Mouse (Mus musculus): Measurements from ENCODE around the gene Oma1. TPM values are rescaled to one million over a fixed set of nuclear protein-coding genes. Genes with fewer than 3 reads are reported as not detected.

The Oma1 gene
- 12.8 and 12.9 TPM in 2 replicates for polyA plus RNA-seq (2014; fragmentation: Nextera tagmentation; extraction: Ambion mirVana)

DNA sequence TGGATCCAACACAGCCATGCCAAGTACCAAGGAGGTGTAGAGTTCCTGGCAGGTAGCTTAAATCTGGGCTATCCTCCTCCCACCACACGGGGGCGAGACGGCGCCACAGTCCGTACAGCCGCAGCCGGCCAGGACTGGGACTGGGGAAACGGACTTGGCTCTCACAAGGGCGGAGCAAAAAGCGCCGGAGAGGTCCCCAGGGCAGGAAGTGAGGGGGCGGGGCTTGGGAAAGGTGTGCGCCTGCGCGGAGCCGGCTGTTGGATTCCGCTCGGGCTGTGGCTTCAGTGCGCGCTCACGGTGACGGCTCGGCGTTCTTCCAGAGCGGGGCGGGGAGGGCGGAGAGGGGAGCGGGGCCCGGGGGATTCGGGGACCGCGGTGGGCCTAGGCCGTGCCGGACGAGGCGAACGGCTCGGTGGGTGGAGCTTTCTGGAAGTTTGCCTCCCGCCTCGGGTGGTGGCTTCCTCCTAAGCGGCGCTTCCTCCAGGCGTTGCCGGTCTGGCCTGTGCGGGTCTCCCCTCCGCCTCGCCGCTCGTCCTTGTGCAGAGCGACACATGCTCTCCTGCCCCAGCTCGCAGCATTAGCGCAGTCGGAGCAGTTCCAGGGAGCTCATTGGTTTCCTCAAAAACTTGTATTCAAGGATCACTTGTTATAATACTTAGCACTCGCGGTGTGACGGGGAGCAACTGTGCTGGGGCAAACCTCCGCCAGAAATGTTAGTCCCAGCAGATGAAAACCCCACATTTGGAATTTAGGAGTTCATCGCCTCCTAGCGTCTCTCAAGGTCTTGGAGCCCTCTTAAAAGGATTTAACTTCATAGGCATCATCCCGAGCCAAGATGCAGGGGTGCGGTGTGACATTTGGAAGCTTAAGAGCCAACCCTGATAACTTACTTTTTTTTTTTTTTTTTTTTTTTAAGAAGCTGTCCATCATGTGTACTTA, at the start of gene Oma1:
Oma1 (plus strand) TSS at position 226 of the 939 bp plus-strand sequence.
- Histone ChIP-seq H3K4me3 (ENCODE audit: low read depth, low read length) (peak within 1 kb of the TSS; percentile 60), H3K9me3 (ENCODE audit: control insufficient read depth, low read length) (no peaks in the 10 kb centered on the region), H3K27ac (ENCODE audit: low read depth, low read length) (peak within 1 kb of the TSS; percentile 94), H3K9ac (ENCODE audit: low read depth, low read length) (peak within 1 kb of the TSS; percentile 77), H3K4me1 (replicated peaks; ENCODE audit: control insufficient read depth, insufficient read depth, low read length) (peaks cover 3% of the 10 kb centered on the region; the same call in 1 of the 2 replicates), H3K36me3 (ENCODE audit: control insufficient read depth, insufficient read depth, low read length) (no peaks in the 10 kb centered on the region), H3K27me3 (ENCODE audit: control insufficient read depth, insufficient read depth, low read length) (no peaks in the 10 kb centered on the region), H3K4me2 (replicated peaks; ENCODE audit: low read depth, low read length) (peak within 1 kb of the TSS; percentile 45)
- peak; percentile 99 for DNase-seq (ENCODE audit: low spot score)
- ATAC-seq (ENCODE audit: low FRiP score): peak; percentile 99
- WGBS: under 1% methylated on average over 53 of the region's 61 CpGs

DNA sequence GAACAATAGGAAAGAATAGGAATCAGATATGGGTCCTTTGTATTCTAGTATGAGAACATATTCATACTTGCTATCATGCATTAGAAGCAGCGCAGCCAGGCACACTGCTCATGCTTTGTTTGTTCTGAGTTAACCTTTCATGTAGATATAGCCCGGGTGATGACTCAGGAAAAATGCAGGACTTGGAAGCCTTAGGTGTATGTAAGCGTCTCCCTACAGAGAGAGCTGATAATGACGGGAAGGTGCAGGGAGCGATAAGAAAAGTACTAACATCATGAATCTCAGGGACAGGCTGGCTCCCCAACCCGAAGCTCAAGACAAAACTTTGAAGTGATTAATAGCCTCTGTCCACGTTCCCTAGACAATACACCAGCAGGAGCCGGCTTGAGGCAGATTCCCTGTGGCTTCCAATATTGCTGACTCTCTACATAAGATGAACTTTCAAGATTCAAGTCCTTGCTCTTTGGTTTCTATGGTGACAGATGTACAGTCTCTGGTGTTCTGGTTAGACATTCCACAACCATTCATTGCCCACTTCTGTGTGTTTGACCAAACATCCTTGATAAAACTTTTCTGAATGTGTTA, 49.7 kb upstream of the Oma1 start:
- peak; percentile 36 for DNase-seq (ENCODE audit: low spot score)
- ATAC-seq (ENCODE audit: low FRiP score): 0 out of 2 replicates have a peak, but pooled peaks have one; percentile 27

DNA sequence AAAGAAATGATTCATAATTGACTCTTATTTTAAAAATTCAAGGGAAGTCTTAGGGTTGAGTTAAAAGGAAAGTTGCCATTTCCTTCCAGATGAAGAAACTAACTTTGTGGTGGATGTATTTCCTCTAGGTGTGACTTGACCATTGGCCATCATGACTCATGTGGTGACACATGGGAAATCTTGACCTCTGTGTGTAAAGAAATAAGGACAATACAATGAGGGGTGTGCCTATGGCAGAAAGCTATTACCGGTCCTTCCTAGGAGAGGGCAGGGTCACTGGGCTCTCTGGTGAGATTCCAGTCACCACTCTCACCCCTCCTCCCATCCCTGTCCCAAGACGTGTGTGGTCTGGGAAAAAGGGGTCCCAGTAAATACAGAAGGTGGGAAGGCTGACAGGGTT, 48.4 kb upstream of the Oma1 start:
- Histone ChIP-seq H3K9me3 (ENCODE audit: control insufficient read depth, low read length) (no peaks in the 10 kb centered on the region), H3K4me1 (replicated peaks; ENCODE audit: control insufficient read depth, insufficient read depth, low read length) (no peaks in the 10 kb centered on the region), H3K27me3 (ENCODE audit: control insufficient read depth, insufficient read depth, low read length) (no peaks in the 10 kb centered on the region), H3K36me3 (ENCODE audit: control insufficient read depth, insufficient read depth, low read length) (no peaks in the 10 kb centered on the region), H3K9ac (ENCODE audit: low read depth, low read length) (no peak overlapping the region), H3K27ac (ENCODE audit: low read depth, low read length) (no peak overlapping the region), H3K4me3 (ENCODE audit: low read depth, low read length) (no peak overlapping the region), H3K4me2 (replicated peaks; ENCODE audit: low read depth, low read length) (no peak overlapping the region)
- whole genome bisulfite sequencing: 40% methylated on average over 2 of the region's 2 CpGs
- ATAC-seq (ENCODE audit: low FRiP score) (no peak), DNase-seq (ENCODE audit: low spot score) (no peak)

More for the DNA sequence above, 49.7 kb upstream of the Oma1 start:
- no peaks in the 10 kb centered on the region for H3K4me1 ChIP-seq (replicated peaks; ENCODE audit: control insufficient read depth, insufficient read depth, low read length)
- H3K9me3 ChIP-seq (ENCODE audit: control insufficient read depth, low read length): no peaks in the 10 kb centered on the region
- no peak overlapping the region for H3K27ac ChIP-seq (ENCODE audit: low read depth, low read length)
- no peaks in the 10 kb centered on the region for H3K36me3 ChIP-seq (ENCODE audit: control insufficient read depth, insufficient read depth, low read length)
- no peak overlapping the region for H3K4me3 ChIP-seq (ENCODE audit: low read depth, low read length)
- 35% methylated on average over 8 of the region's 8 CpGs for WGBS
- H3K27me3 ChIP-seq (ENCODE audit: control insufficient read depth, insufficient read depth, low read length): no peaks in the 10 kb centered on the region
- H3K9ac ChIP-seq (ENCODE audit: low read depth, low read length): no peak overlapping the region
- no peak overlapping the region for H3K4me2 ChIP-seq (replicated peaks; ENCODE audit: low read depth, low read length)

DNA sequence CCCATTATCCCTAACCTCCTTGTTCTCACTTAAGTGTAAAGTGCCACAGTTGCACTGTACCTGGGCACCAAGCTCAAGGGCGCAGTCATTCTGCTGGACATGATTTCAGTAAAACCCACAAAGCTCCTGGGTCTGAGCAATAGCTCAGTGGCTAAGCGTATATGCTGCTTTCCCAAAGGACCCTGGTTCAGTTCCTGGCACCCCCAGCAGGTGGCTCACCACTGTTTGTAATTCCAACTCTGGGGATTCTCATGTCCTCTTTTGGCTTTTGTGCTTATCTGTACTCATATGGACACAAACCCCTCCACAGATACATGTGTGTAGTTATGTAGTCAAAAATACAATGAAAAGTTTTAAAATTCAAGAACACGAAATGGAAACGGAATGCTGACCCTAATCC, 44.3 kb upstream of the Oma1 start:
- H3K4me1 ChIP-seq (replicated peaks; ENCODE audit: control insufficient read depth, insufficient read depth, low read length): no peaks in the 10 kb centered on the region
- H3K4me3 ChIP-seq (ENCODE audit: low read depth, low read length): no peak overlapping the region
- H3K4me2 ChIP-seq (replicated peaks; ENCODE audit: low read depth, low read length): no peak overlapping the region
- no peak overlapping the region for H3K9ac ChIP-seq (ENCODE audit: low read depth, low read length)
- ATAC-seq (ENCODE audit: low FRiP score): no peak
- 88% methylated on average over 4 of the region's 4 CpGs for WGBS
- H3K27ac ChIP-seq (ENCODE audit: low read depth, low read length): no peak overlapping the region
- H3K9me3 ChIP-seq (ENCODE audit: control insufficient read depth, low read length): no peaks in the 10 kb centered on the region
- no peaks in the 10 kb centered on the region for H3K36me3 ChIP-seq (ENCODE audit: control insufficient read depth, insufficient read depth, low read length)
- DNase-seq (ENCODE audit: low spot score): peak; percentile 23
- H3K27me3 ChIP-seq (ENCODE audit: control insufficient read depth, insufficient read depth, low read length): no peaks in the 10 kb centered on the region

DNA sequence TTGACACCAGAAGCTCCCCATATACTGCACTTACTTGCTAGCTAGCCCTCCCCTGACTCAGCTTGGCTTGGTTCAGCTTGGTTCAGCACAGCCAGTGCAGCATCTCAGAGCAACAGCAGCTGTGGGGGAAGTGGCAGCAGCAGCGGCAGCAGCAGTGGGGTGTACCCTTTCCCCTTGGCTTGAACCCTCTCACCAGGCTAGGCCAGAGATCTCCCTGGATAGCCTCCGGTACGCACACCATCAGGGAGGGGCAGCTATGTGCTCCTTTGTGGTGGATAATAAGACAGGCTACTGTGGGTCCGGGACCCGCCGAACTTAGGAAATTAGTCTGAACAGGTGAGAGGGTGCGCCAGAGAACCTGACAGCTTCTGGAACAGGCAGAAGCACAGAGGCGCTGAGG, 40.6 kb upstream of the Oma1 start:
- Histone ChIP-seq H3K4me1 (replicated peaks; ENCODE audit: control insufficient read depth, insufficient read depth, low read length) (no peaks in the 10 kb centered on the region), H3K4me2 (replicated peaks; ENCODE audit: low read depth, low read length) (no peak overlapping the region), H3K4me3 (ENCODE audit: low read depth, low read length) (no peak overlapping the region), H3K9ac (ENCODE audit: low read depth, low read length) (no peak overlapping the region), H3K36me3 (ENCODE audit: control insufficient read depth, insufficient read depth, low read length) (no peaks in the 10 kb centered on the region), H3K27ac (ENCODE audit: low read depth, low read length) (no peak overlapping the region), H3K27me3 (ENCODE audit: control insufficient read depth, insufficient read depth, low read length) (no peaks in the 10 kb centered on the region), H3K9me3 (ENCODE audit: control insufficient read depth, low read length) (no peaks in the 10 kb centered on the region)
- ATAC-seq (ENCODE audit: low FRiP score): no peak
- DNase-seq (ENCODE audit: low spot score): no peak
- 82% methylated on average over 7 of the region's 8 CpGs for WGBS

DNA sequence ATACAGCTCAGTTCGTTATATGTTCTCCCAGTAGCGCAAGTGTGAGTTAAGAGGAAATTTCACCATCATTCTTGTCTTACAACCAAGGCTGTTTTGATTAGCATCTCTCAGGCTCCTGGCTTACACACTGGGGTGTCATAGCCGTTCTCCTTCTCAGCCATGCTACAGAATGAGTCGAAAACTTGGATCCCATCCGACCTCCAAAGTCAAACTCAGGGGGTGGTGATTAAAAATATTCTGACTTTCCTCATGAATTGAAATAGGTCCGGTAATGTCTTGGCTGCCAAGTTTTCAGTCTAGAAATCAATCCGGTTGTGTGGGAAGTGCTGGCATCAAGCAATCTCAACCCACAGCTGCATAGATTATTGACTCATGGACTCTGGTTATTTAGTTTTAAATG, 25.3 kb upstream of the Oma1 start:
- no peak for ATAC-seq (ENCODE audit: low FRiP score)
- DNase-seq (ENCODE audit: low spot score): no peak
- 85% methylated on average over 7 of the region's 7 CpGs for WGBS
- no peaks in the 10 kb centered on the region for H3K27me3 ChIP-seq (ENCODE audit: control insufficient read depth, insufficient read depth, low read length)
- H3K27ac ChIP-seq (ENCODE audit: low read depth, low read length): no peak overlapping the region
- no peak overlapping the region for H3K4me3 ChIP-seq (ENCODE audit: low read depth, low read length)
- no peaks in the 10 kb centered on the region for H3K36me3 ChIP-seq (ENCODE audit: control insufficient read depth, insufficient read depth, low read length)
- H3K4me1 ChIP-seq (replicated peaks; ENCODE audit: control insufficient read depth, insufficient read depth, low read length): no peaks in the 10 kb centered on the region
- no peak overlapping the region for H3K4me2 ChIP-seq (replicated peaks; ENCODE audit: low read depth, low read length)
- H3K9me3 ChIP-seq (ENCODE audit: control insufficient read depth, low read length): no peaks in the 10 kb centered on the region
- H3K9ac ChIP-seq (ENCODE audit: low read depth, low read length): no peak overlapping the region

DNA sequence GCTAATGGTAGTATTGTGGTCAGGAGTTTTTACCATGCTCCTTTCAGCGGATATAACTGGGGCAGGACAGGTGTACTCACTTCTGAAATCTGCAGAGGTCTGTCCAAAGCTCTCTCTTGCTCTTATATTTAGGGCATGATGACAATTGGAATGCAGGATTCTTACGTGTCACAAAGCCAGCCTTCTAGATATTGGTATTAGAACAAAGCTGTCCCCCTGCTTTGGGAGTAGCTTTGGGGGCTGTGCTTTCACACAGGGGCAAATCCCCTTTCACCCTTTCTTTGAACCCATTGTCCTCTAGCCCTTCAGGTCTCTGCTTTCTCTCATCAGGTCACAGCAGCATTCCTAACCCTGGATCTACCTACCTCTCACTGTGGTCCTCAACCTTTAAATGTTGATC, 22.8 kb upstream of the Oma1 start, which contains the start of gene 4921539E11Rik:
4921539E11Rik (minus strand) TSS at position 101 of the 400 bp plus-strand sequence.
- DNase-seq (ENCODE audit: low spot score) (no peak), ATAC-seq (ENCODE audit: low FRiP score) (no peak)
- Histone ChIP-seq H3K4me2 (replicated peaks; ENCODE audit: low read depth, low read length) (no peak within 1 kb of the TSS), H3K9ac (ENCODE audit: low read depth, low read length) (no peak within 1 kb of the TSS), H3K27ac (ENCODE audit: low read depth, low read length) (no peak within 1 kb of the TSS), H3K36me3 (ENCODE audit: control insufficient read depth, insufficient read depth, low read length) (no peaks in the 10 kb centered on the region), H3K27me3 (ENCODE audit: control insufficient read depth, insufficient read depth, low read length) (no peaks in the 10 kb centered on the region), H3K4me3 (ENCODE audit: low read depth, low read length) (no peak within 1 kb of the TSS), H3K4me1 (replicated peaks; ENCODE audit: control insufficient read depth, insufficient read depth, low read length) (no peaks in the 10 kb centered on the region), H3K9me3 (ENCODE audit: control insufficient read depth, low read length) (no peaks in the 10 kb centered on the region)
- 79% methylated on average over 2 of the region's 2 CpGs for WGBS

DNA sequence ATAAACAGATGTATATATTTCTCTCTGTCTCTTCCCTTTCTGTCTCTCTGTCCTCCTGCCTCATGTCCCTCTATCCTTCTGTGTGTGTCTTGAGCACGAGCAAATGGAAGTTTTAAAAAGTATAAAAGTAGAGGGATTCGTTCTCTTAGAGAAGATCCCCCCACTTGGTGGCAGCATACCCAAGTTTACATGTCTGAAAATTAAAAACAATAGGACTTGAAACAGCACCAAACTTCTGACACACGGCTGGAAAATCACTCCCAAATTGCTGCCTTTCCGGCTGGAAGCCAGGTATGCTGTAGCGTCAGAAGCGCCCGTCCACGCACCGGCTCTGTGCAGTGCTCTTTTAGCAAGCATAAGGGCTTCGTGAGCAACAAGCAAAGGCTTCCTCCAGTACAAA, 14.3 kb upstream of the Oma1 start:
- 83% methylated on average over 10 of the region's 10 CpGs for WGBS
- Histone ChIP-seq H3K27ac (ENCODE audit: low read depth, low read length) (no peak overlapping the region), H3K36me3 (ENCODE audit: control insufficient read depth, insufficient read depth, low read length) (no peaks in the 10 kb centered on the region), H3K27me3 (ENCODE audit: control insufficient read depth, insufficient read depth, low read length) (no peaks in the 10 kb centered on the region), H3K9ac (ENCODE audit: low read depth, low read length) (no peak overlapping the region), H3K4me1 (replicated peaks; ENCODE audit: control insufficient read depth, insufficient read depth, low read length) (no peaks in the 10 kb centered on the region), H3K4me3 (ENCODE audit: low read depth, low read length) (no peak overlapping the region), H3K9me3 (ENCODE audit: control insufficient read depth, low read length) (no peaks in the 10 kb centered on the region), H3K4me2 (replicated peaks; ENCODE audit: low read depth, low read length) (no peak overlapping the region)
- DNase-seq (ENCODE audit: low spot score): no peak
- ATAC-seq (ENCODE audit: low FRiP score): no peak
